Mouse (Mus musculus) C2C12 (cell line): ENCODE results near the gene Cnnm1.

Source experiments
- CTCF ChIP-seq: IDR thresholded peaks from one replicate; pipeline ENCODE4 v1.5.1; 2011; ENCODE audit not compliant: control insufficient read depth, insufficient read depth, insufficient read length
- MAX ChIP-seq: IDR thresholded peaks from one replicate; pipeline ENCODE4 v1.6.1; 2011; ENCODE audit warnings: mild to moderate bottlenecking, control low read depth
- MYOG ChIP-seq: IDR thresholded peaks from one replicate; pipeline ENCODE4 v1.6.1; 2011; ENCODE audit not compliant: control insufficient read depth, insufficient read length; ENCODE audit errors: extremely low read depth

DNA sequence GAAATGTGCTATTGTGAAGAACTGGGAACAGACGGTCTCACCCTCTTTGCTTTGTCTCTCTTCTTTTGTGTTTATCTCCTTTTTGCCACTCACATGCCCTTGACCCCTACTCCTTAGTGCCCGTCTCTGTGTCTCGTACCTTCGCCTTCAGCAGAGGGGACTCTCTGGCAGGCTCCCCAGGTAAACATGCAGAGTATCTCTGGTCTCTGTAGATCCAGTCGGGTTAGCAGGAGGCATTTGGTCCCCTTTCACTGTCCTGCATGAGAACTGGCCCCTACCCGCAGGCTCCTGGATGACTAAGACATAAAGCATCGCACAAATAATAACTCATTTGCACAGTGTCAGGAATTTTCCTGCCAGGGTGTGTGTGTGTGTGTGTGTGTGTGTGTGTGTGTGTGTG, 35.8 kb downstream of the Cnnm1 start:
- TF ChIP-seq CTCF (no peak), MAX (no peak), MYOG (no peak)
